Mouse (Mus musculus): ENCODE measurements around the gene Olfr434. TPM values are rescaled to one million over a fixed set of nuclear protein-coding genes. Genes with fewer than 3 reads are reported as not detected.
"Not testable (repeated sequence)": the region's sequence is repeated elsewhere in the genome, so short reads cannot be mapped to it uniquely, and the experiment has no call there.

Gene Olfr434
- total RNA-seq (2022), result not detected

DNA sequence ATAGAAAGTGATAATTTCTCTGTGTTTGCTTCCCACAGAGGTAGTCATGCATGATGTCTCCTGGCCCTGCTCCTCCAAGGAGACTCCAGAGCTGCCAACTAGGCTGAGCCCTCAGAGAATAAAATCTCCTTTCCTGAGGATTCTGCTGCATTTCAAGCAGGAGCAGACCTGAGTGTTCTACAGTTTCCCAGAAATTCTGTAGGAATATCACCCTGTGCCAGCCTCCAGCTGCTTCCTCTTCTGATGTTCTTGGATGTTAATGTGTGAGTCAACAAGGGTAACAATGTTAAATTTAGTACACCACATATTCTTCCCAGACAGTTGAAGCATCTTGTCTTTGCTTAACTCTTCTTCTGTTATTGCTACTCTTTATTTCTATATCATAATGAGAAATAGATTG lies at the start of gene Olfr434:
Olfr434 (plus strand) TSS at position 149 of the 400 bp plus-strand sequence.
- DNase-seq (ENCODE audit: low spot score), result not testable (repeated sequence)

GRCm38 (mm10) chr6:43167246-43167645 lies 45.6 kb upstream of the Olfr434 start:
- DNase-seq (ENCODE audit: low spot score), result no peak

DNA sequence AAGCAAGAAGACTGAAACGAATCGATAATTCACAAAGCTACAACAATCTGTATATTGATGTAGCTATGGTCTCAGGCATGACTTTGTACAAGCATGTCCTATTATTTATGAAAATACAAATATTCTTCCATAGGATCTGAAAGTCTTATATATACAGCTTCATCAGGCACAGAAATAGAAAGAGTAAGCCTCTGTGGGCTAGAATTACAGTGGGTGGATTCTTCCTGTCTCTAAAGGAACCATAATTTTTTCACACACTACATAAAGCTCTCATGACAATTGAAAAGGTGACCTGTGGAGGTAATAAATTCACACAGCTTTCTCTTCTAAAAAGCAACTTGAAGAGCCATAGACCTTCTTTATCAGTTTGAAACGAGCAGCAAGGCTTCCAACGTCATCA lies 41.0 kb upstream of the Olfr434 start, which contains the start of gene Olfr13:
Olfr13 (plus strand) TSS at position 301 of the 400 bp plus-strand sequence.
- DNase-seq (ENCODE audit: low spot score), result no peak

- no peak for DNase-seq (ENCODE audit: low spot score)
Observed at GRCm38 (mm10) chr6:43178129-43178528, 34.7 kb upstream of the Olfr434 start.

DNA sequence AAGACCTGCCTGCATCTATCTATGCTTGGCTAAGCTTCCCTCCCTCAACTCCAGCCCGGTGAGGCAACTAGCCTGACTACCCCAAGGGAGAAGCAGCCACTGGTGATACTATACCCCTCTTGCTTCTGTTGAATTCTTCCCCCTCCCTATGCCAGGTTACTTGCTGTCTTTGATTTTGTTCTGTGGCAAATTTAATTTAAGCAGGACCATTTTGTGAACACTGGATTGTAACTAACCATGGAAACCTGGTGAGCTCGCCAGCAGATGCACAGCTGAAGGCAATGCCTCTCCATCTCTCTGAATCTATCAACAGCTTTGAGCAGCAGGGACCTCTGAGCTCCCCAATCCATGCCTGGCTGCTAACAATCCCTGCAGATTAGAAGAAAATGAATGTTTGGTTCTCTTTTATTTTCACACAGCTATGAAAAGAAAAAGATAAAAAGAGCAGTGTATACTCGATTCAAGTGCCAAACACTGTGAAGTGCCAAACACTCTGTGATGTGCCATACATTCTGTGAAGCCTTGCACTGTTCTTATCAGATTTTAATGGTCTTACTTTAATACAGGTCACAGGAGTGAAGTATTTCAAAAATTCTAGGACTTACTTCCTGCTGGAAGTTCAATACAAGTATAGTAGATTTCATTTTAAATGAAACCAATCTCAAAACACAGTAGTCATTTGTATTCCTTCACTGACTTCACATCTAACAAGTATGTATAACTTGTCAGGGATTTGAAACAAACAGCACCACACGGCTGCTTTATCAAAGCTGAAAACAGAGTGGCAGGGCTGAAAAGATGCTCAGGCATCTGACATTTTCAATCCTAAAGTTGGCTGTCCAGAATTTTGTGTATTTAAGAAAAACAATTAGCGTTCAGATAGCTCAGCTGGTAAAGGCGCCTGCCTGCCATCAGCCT lies 34.0 kb upstream of the Olfr434 start:
- no peak for DNase-seq (ENCODE audit: low spot score)

DNA sequence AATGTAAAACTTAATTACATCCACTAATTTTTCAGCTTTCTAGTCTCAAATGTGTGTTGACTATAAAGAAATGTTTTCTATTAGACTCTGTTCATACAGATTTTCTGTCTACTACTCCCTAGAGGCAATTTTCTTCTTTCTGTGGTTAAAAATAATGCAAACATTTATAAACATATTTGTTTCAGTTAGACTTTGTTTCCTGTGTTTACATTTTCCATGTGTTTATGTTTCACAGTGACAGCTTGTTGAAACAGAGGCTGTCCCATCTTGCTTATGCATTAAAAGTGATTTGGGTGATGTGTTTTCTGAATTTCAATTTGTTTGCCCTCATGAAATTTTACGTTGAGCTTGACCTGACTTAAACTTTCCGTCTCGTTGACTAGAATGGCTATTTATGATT lies 21.8 kb upstream of the Olfr434 start:
- no peak for DNase-seq (ENCODE audit: low spot score)

DNA sequence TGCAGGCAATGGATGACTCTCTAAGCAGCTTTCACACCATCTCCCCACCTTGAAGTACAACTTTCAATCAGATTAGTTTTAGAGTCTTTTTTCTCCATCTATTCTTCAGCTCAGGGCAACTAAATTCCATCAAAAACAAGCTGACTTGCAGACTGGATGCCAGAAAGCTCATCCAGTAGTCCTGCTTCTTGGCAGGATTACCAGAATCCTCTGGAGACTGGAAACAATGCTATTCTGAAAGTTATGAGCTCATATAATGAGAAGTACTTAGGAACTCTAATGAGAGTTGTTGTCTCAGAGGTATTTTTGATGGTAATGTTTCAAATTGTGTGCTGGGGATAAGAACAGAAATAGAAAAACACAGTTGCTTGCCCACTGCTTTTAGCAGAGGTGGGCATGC lies 16.0 kb upstream of the Olfr434 start, which contains the start of gene Olfr435:
Olfr435 (plus strand) TSS at position 366 of the 400 bp plus-strand sequence.
- no peak for DNase-seq (ENCODE audit: low spot score)

DNA sequence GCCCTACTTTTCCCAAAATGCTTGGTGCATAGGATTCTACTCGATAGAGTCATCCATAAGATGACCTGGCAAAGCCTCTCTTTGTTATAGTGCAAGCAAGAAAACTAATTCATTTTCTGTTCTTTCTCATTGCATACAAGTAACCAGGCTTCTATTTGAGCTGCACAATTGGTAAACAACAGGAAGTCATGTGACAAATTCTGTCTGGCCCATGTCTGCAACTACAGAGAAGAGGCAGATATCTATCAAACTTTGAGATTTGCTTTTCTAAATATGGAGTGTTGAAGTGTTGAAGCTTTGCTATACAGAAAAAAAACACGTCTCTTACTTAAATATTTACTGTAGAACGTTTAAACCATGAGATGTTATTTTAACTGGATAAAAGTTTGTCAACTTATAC lies 14.7 kb upstream of the Olfr434 start:
- DNase-seq (ENCODE audit: low spot score), result no peak

GRCm38 (mm10) chr6:43202786-43203185 lies 10.0 kb upstream of the Olfr434 start:
- no peak for DNase-seq (ENCODE audit: low spot score)

DNA sequence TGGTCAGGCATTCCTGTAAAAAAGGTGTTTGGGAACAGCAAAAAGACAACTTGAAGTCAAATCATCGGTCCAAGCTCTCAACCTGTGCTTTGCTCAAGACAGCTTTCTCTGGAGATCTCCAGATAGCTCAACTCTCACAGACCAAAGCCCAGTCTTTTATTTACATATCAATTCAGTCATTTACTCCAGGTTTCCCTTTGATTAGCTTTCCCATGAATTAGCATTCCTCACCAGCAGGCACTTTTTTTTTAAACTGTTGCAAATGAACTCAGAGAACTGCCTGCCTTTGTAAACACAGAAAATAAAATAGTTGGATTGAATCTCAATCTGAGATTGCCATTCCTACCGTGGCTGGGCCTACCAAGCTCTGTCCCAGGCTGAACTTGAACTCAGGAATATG lies 7.5 kb upstream of the Olfr434 start:
- no peak for DNase-seq (ENCODE audit: low spot score)

DNA sequence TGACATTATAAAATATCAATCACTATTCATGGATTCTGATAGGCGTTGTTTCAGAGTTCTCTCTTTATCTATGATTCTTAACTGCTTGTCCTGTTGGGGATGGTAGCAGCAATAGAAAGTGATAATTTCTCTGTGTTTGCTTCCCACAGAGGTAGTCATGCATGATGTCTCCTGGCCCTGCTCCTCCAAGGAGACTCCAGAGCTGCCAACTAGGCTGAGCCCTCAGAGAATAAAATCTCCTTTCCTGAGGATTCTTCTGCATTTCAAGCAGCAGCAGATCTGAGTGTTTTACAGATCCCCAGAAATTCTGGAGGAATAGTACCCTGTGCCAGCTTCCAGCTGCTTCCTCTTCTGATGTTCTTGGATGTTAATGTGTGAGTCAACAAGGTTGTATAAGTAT lies 18.4 kb downstream of the Olfr434 start, which contains the start of gene Olfr47:
Olfr47 (plus strand) TSS at position 275 of the 400 bp plus-strand sequence.
- not testable (repeated sequence) for DNase-seq (ENCODE audit: low spot score)

DNA sequence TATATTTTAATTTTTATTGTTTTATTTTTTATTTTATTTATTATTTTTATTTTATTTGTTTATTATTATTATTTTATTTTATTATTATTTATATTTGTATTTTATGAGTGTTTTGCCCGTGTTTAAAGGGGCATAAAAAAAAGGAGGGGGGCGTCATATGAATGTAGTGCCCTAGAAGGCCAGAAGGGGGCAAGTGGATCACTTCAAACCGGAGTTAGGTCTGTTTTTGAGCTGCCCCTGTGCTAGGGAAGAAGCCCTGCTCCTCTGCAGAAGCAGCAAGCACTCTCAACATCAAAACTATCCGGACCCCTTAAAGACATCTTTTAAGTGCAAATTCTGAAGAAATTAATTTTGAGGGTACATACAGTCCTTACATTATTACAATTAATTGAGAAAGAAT lies 29.2 kb downstream of the Olfr434 start:
- no peak for DNase-seq (ENCODE audit: low spot score)

DNA sequence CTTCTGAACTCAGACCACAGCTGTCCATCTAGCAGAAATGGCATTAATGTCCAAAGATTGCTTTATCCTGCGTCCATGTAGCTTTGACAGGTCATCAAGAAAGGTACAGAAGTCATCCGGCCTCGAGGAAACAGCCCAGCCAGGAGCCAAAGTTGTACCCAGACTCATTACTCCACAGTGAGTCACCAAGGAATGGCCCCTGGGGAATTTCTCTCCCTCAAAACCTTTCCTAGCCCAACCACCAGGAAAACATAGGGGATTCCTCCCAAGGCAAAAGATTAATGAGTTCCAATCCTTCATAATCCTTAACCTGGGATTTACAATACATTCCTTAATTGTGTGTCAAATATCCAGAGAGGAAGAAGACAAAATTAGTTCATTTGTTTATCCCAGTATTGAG lies 34.6 kb downstream of the Olfr434 start:
- DNase-seq (ENCODE audit: low spot score), result no peak

GRCm38 (mm10) chr6:43252994-43253393 lies 40.2 kb downstream of the Olfr434 start:
- no peak for DNase-seq (ENCODE audit: low spot score)

- peak; percentile 33 for DNase-seq (ENCODE audit: low spot score)
Observed at GRCm38 (mm10) chr6:43254193-43254926, 41.5 kb downstream of the Olfr434 start.

- DNase-seq (ENCODE audit: low spot score), result peak; percentile 39
Observed at GRCm38 (mm10) chr6:43260756-43261155, 47.9 kb downstream of the Olfr434 start.

DNA sequence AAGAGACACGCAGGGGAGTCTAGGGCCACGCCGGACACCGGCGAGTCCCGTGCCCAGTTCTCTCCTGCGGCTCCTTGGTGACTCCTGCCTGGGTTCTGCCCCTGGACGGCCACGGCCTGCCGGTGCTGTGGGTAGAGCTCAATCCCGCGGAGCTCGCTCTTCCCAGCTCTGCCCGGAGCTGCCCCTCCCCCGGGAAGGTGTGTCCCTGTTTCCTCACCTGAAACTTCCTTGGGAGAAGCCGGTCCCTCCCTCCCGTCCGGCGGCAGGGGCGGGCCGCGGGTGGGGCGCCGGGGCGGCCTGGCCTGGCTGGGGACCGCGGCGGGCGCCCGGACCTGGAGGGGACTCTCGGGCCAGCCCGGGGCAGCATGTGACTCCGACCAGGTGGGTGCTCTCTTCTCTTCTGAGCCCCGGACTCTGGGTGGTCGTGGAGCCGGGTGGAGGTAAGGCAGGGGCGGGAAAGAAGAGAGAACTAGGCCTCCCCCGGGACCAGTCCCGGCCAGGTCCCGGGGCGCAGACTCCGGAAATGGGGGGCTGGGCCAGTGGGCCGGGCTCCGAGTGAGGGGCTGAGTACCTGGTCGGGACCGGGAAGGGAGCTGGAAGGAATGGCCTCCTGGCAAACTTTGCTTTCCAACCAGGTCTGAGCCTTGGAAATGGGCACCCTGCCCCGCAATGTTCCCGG lies 52.7 kb downstream of the Olfr434 start, which contains the start of gene Arhgef5:
Arhgef5 (plus strand) TSS at position 220 of the 679 bp plus-strand sequence.
- peak; percentile 52 for DNase-seq (ENCODE audit: low spot score)

GRCm38 (mm10) chr6:43266356-43266755 lies 53.5 kb downstream of the Olfr434 start:
- DNase-seq (ENCODE audit: low spot score), result peak; percentile 42

All from heart, adult 8-10 months (tissue).